Mouse (Mus musculus) hindbrain, postnatal 0 days (tissue): Measurements from ENCODE around the gene Abtb2. TPM values are rescaled to one million over a fixed set of nuclear protein-coding genes. Genes with fewer than 3 reads are reported as not detected.

Experiments used
- ATAC-seq: fragments of 200-750 bp; cut with Nextera tagmentation; 2 replicates; pipeline ENCODE4 v1.8.0; 2017; ENCODE audit warnings: mild to moderate bottlenecking, moderate TSS enrichment, moderate library complexity
- DNase-seq: peaks from one replicate; pipeline ENCODE4 v3.0.0-alpha.2; 2015; ENCODE audit warnings: low spot score
- H3K27ac ChIP-seq: fragments of 300-500 bp; sonication (generic); 2 replicates; pipeline ENCODE4 v1.5.1; 2014; ENCODE audit warnings: mild to moderate bottlenecking
- H3K27me3 ChIP-seq: fragments of 300-500 bp; sonication (generic); 2 replicates; pipeline ENCODE4 v1.6.1; 2014; ENCODE audit warnings: low read length, mixed read lengths; ENCODE audit not compliant: insufficient read depth
- H3K36me3 ChIP-seq: fragments of 300-500 bp; sonication (generic); 2 replicates; pipeline ENCODE4 v1.6.1; 2014; ENCODE audit warnings: low read length, mixed read lengths; ENCODE audit not compliant: insufficient read depth
- H3K4me1 ChIP-seq: fragments of 300-500 bp; sonication (generic); 2 replicates; pipeline ENCODE4 v1.6.1; 2014; ENCODE audit warnings: antibody characterized with exemption, low read length, mixed read lengths; ENCODE audit not compliant: insufficient read depth
- H3K4me2 ChIP-seq: fragments of 300-500 bp; sonication (generic); 2 replicates; pipeline ENCODE4 v1.6.1; 2014; ENCODE audit warnings: low read depth, mild to moderate bottlenecking, low read length, moderate library complexity, mixed read lengths
- H3K4me3 ChIP-seq: fragments of 300-500 bp; sonication (generic); 2 replicates; pipeline ENCODE4 v1.5.1; 2014; ENCODE audit warnings: low read length
- H3K9ac ChIP-seq: fragments of 300-500 bp; sonication (generic); replicated peaks from 2 replicates; pipeline ENCODE4 v1.6.1; 2014; ENCODE audit warnings: mild to moderate bottlenecking, low read length, moderate library complexity, mixed read lengths
- H3K9me3 ChIP-seq: fragments of 300-500 bp; sonication (generic); 2 replicates; pipeline ENCODE4 v1.6.1; 2016; ENCODE audit warnings: low read length, mixed read lengths
- CTCF ChIP-seq: IDR thresholded peaks from 2 replicates; pipeline ENCODE4 v1.5.1; 2016; ENCODE audit warnings: antibody characterized with exemption, control low read depth, low read depth
- WGBS: fragments of 180-500 bp; shearing (Covaris S2); extraction: QIAGEN DNeasy Blood & Tissue Kit; methylation state at CpG from one replicate; pipeline ENCODE4 v1.1.7; 2014; 5-methylcytosine and 5-hydroxymethylcytosine counted together
- polyA plus RNA-seq: library from polyadenylated mRNA; unstranded; fragments of >200 nt; fragmentation: Nextera tagmentation; extraction: Ambion mirVana; gene quantifications from 2 replicates; pipeline ENCODE4 v1.2.1, GENCODE M21; 2015
- total RNA-seq: library from RNA; depleted of rRNA; stranded (reverse); fragments of >200 nt; gene quantifications from 2 replicates; pipeline ENCODE4 v1.2.3, GENCODE M21; 2014

Gene Abtb2
- total and polyA plus RNA-seq, 2 experiments from 2014 or later, result 11.7 to 45.9 TPM

GRCm38 (mm10) chr2:103751771-103752170, 185.7 kb downstream of the Abtb2 start:
- Histone ChIP-seq H3K27me3 (no peaks in the 10 kb centered on the region), H3K27ac (no peak overlapping the region), H3K9me3 (no peaks in the 10 kb centered on the region), H3K4me3 (no peak overlapping the region), H3K9ac (no peak overlapping the region), H3K4me2 (no peak overlapping the region), H3K4me1 (no peaks in the 10 kb centered on the region), H3K36me3 (peaks cover 69% of the 10 kb centered on the region)
- DNase-seq, result no peak
- no peak for TF ChIP-seq CTCF
- WGBS, result 96% methylated on average over 6 of the region's 6 CpGs
- ATAC-seq, result no peak

- Histone ChIP-seq H3K9ac (no peak overlapping the region), H3K4me2 (no peak overlapping the region), H3K27me3 (no peaks in the 10 kb centered on the region), H3K36me3 (peaks cover 55% of the 10 kb centered on the region), H3K4me3 (no peak overlapping the region), H3K27ac (no peak overlapping the region), H3K4me1 (no peaks in the 10 kb centered on the region), H3K9me3 (no peaks in the 10 kb centered on the region)
- 88% methylated on average over 3 of the region's 3 CpGs for WGBS
- TF ChIP-seq CTCF, result no peak
- ATAC-seq (no peak), DNase-seq (no peak)
Observed at GRCm38 (mm10) chr2:103754614-103755013, 188.5 kb downstream of the Abtb2 start.

- H3K4me1 ChIP-seq, result no peaks in the 10 kb centered on the region
- no peak overlapping the region for H3K9ac ChIP-seq
- no peak for TF ChIP-seq CTCF
- H3K36me3 ChIP-seq, result peaks cover 46% of the 10 kb centered on the region
- no peak overlapping the region for H3K27ac ChIP-seq
- DNase-seq, result no peak
- 91% methylated on average over 9 of the region's 9 CpGs for WGBS
- H3K4me2 ChIP-seq, result no peak overlapping the region
- no peaks in the 10 kb centered on the region for H3K27me3 ChIP-seq
- H3K9me3 ChIP-seq, result no peaks in the 10 kb centered on the region
- H3K4me3 ChIP-seq, result no peak overlapping the region
- no peak for ATAC-seq
Observed at GRCm38 (mm10) chr2:103755458-103756085, 189.5 kb downstream of the Abtb2 start.

DNA sequence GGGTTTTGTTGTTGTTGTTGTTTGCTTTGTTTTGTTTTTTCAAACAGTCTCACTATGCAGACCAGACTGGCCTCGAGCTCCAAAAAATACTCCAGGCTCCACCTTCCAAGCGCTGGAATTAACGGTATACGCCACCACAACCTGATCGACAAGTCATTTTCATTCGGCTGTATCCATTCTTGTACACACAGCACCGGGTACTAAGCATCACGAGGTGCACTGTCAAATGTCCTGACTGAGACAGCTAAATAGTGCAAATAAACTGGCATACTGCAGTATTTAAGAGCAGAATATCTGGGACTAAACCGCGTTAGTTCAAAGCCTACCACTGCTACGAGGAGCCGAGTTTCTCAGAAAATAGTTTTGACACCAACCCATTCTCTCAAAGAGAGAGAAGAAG, 194.3 kb downstream of the Abtb2 start:
- Histone ChIP-seq H3K36me3 (peaks cover 8% of the 10 kb centered on the region; the same call in 1 of the 2 replicates), H3K4me2 (peak overlapping the region; percentile 85), H3K27me3 (no peaks in the 10 kb centered on the region), H3K4me3 (peak overlapping the region; percentile 67), H3K4me1 (no peaks in the 10 kb centered on the region), H3K9me3 (no peaks in the 10 kb centered on the region), H3K9ac (peak overlapping the region; percentile 64), H3K27ac (peak overlapping the region; percentile 57)
- peak; percentile 32 for DNase-seq
- 0% methylated on average over 12 of the region's 12 CpGs for WGBS
- peak; percentile 22 for ATAC-seq
- TF ChIP-seq CTCF, result no peak

DNA sequence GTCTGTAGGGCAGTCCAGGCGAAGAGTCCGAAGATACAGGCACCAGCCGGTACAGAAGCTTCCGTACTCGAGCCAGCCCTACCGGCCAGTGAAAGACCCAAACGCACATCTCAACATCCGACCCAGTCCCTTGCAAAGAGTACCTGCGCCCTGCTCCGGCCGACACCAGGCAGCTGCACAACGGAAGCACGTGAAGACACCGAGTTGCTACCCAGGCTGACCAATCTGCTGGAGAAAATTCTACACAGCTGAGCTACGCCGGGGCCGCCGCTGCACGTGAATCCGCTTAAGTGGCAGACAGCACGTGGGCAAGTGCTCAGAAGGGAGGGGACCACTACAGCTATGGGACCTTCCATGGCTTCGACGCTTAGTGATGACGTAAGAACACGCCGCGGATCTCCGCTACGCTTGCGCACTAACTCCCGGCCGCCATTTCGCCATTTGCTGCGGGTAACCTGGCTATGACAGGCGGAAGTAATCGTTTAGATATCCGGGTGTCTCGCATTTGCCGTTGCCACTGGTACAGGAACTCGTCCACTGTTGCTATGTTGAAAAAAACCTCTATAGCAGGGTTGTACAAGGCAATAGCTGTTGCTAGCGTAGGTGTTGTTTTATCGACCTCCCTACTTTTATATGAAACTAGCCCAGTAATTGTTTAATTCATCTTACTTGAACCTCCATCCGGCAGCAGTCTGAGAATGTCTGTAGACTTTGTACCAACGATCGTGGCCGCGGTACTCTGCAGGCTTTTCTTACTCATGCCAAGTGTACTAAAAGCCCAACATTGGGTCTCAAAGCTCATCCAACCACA, 195.0 kb downstream of the Abtb2 start, which contains the start of gene Nat10:
Gene Nat10, minus strand, starts transcription at position 365 of the 811 bp plus-strand sequence.
- Histone ChIP-seq H3K4me2 (peak within 1 kb of the TSS; percentile 85), H3K27me3 (no peaks in the 10 kb centered on the region), H3K4me1 (no peaks in the 10 kb centered on the region), H3K27ac (peak within 1 kb of the TSS; percentile 57), H3K9ac (peak within 1 kb of the TSS; percentile 64), H3K36me3 (peaks cover 8% of the 10 kb centered on the region), H3K9me3 (no peaks in the 10 kb centered on the region), H3K4me3 (peak within 1 kb of the TSS; percentile 67)
- 0 out of 2 replicates have a peak, but pooled peaks have one; percentile 21 for TF ChIP-seq CTCF
- DNase-seq, result peak; percentile 100
- WGBS, result under 1% methylated on average over 47 of the region's 47 CpGs
- peak; percentile 97 for ATAC-seq

DNA sequence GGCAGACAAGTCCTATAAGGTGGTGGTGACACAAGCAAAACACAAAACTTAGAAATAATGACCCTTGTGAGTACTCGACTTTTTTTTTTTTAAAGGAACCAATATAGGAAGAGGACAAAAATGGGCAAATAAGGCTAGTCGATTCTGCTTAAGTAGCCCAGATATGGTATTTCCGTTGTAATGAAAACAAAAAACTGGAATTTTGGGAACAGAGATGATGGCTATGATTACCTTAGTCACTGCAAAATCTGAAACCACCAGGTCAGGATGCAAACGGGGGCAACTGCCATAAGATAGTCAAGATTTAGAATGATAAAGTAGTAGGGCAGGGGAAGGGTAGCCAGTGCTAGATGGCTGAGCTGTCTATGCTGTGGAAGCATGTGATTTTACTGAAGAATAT, 195.9 kb downstream of the Abtb2 start:
- peaks cover 13% of the 10 kb centered on the region for H3K36me3 ChIP-seq
- 38% methylated on average over 4 of the region's 4 CpGs for WGBS
- ATAC-seq (no peak), DNase-seq (no peak)
- no peak overlapping the region; the same call in 1 of the 2 replicates for H3K9ac ChIP-seq
- no peaks in the 10 kb centered on the region for H3K9me3 ChIP-seq
- TF ChIP-seq CTCF, result no peak
- H3K4me2 ChIP-seq, result peak overlapping the region; percentile 85
- 0 out of 2 replicates have a peak overlapping the region, but pooled peaks have one; percentile 57 for H3K27ac ChIP-seq
- no peaks in the 10 kb centered on the region for H3K27me3 ChIP-seq
- peak overlapping the region; percentile 67 for H3K4me3 ChIP-seq
- no peaks in the 10 kb centered on the region for H3K4me1 ChIP-seq
